ENCODE assay signal across 21 mouse cellular contexts in genomic region chr10:39576466-39576865, GRCm38 (mm10). TPM values are rescaled to one million over a fixed set of nuclear protein-coding genes. Genes with fewer than 3 reads are reported as not detected.
DNase-seq lines count a peak whose midpoint lies in the region; ATAC-seq lines count a peak whose summit lies in the region.
"Had no signal": no experiment of that assay in that cellular context is flagged by ENCODE, and none has a peak within 500 bp of the region (broad histone marks: within the 10 kb centered on the region; RNA-seq: fewer than 3 reads in every experiment).

No protein-coding gene starts in this region.

- H3K4me1 ChIP-seq in embryonic facial prominence, embryonic 13.5 days = peaks cover 21% of the 10 kb centered on the region
- H3K4me1 ChIP-seq in embryonic facial prominence, embryonic 10.5 days = peaks cover 38% of the 10 kb centered on the region
- H3K4me1 ChIP-seq in embryonic facial prominence, embryonic 15.5 days = peaks cover 33% of the 10 kb centered on the region

- DNase-seq in cerebellum, postnatal 10 days = peak; percentile 56 to 60
- no peak for DNase-seq in cerebellum, adult 18-20 months
- DNase-seq in embryonic facial prominence, embryonic 10.5 days (ENCODE audit: low spot score) = no peak
- DNase-seq: adrenal gland, adult 8-10 months; adrenal gland, postnatal 14 days; adrenal gland, postnatal 36 days; B cell, adult 2 months; cerebellum, adult 11-12 months; cerebellum, adult 9-10 months had no signal

- H3K27ac ChIP-seq in embryonic facial prominence, embryonic 13.5 days = 0 out of 2 replicates have a peak overlapping the region, but pooled peaks have one; percentile 7
- no peak overlapping the region for H3K27ac ChIP-seq in embryonic facial prominence, embryonic 10.5 days (replicated peaks)
- H3K27ac ChIP-seq in embryonic facial prominence, embryonic 15.5 days (replicated peaks) = peak overlapping the region; percentile 69
- H3K27ac ChIP-seq: forebrain, embryonic 10.5 days; forebrain, embryonic 12.5 days had no signal

- no peak overlapping the region for H3K4me2 ChIP-seq in embryonic facial prominence, embryonic 13.5 days
- H3K4me2 ChIP-seq in embryonic facial prominence, embryonic 15.5 days (replicated peaks) = no peak overlapping the region
- H3K4me2 ChIP-seq: forebrain, embryonic 12.5 days had no signal

- no peak overlapping the region for H3K4me3 ChIP-seq in embryonic facial prominence, embryonic 13.5 days
- H3K4me3 ChIP-seq in embryonic facial prominence, embryonic 10.5 days = no peak overlapping the region
- no peak overlapping the region for H3K4me3 ChIP-seq in embryonic facial prominence, embryonic 15.5 days (replicated peaks)
- H3K4me3 ChIP-seq: erythroblast, embryonic 14.5 days; forebrain, embryonic 10.5 days; forebrain, embryonic 12.5 days had no signal

- no peak for ATAC-seq in embryonic facial prominence, embryonic 13.5 days (ENCODE audit: insufficient number of reproducible peaks, insufficient read depth, low FRiP score, low TSS enrichment, low read depth)
- ATAC-seq in embryonic facial prominence, embryonic 15.5 days (ENCODE audit: insufficient number of reproducible peaks, low FRiP score, low TSS enrichment, low read depth) = no peak
- ATAC-seq: activated CD4-positive, CD25-positive, alpha-beta regulatory T cell, adult 4 months; CD4-positive, CD25-positive, alpha-beta regulatory T cell, adult 4 months; forebrain, embryonic 14.5 days; forebrain, embryonic 16.5 days; Patski had no signal

- no peaks in the 10 kb centered on the region for H3K9me3 ChIP-seq in embryonic facial prominence, embryonic 13.5 days
- H3K9me3 ChIP-seq in embryonic facial prominence, embryonic 10.5 days = no peaks in the 10 kb centered on the region
- no peaks in the 10 kb centered on the region for H3K9me3 ChIP-seq in embryonic facial prominence, embryonic 15.5 days (replicated peaks)
- H3K9me3 ChIP-seq: forebrain, embryonic 10.5 days; forebrain, embryonic 12.5 days; G1E had no signal

- no peaks in the 10 kb centered on the region for H3K36me3 ChIP-seq in embryonic facial prominence, embryonic 13.5 days
- no peaks in the 10 kb centered on the region for H3K36me3 ChIP-seq in embryonic facial prominence, embryonic 10.5 days (replicated peaks)
- H3K36me3 ChIP-seq in embryonic facial prominence, embryonic 15.5 days = no peaks in the 10 kb centered on the region
- H3K36me3 ChIP-seq: forebrain, embryonic 10.5 days; forebrain, embryonic 12.5 days; G1E had no signal

- no peak overlapping the region for H3K9ac ChIP-seq in embryonic facial prominence, embryonic 13.5 days
- no peak overlapping the region for H3K9ac ChIP-seq in embryonic facial prominence, embryonic 15.5 days
- H3K9ac ChIP-seq: forebrain, embryonic 12.5 days had no signal

- WGBS in embryonic facial prominence, embryonic 13.5 days = 67% methylated on average over 6 of the region's 6 CpGs
- 91% methylated on average over 6 of the region's 6 CpGs for WGBS in embryonic facial prominence, embryonic 10.5 days
- 42% methylated on average over 6 of the region's 6 CpGs for WGBS in embryonic facial prominence, embryonic 15.5 days

- H3K27me3 ChIP-seq in embryonic facial prominence, embryonic 13.5 days = no peaks in the 10 kb centered on the region
- no peaks in the 10 kb centered on the region for H3K27me3 ChIP-seq in embryonic facial prominence, embryonic 10.5 days (replicated peaks; ENCODE audit: low read depth, poor library complexity, severe bottlenecking)
- no peaks in the 10 kb centered on the region for H3K27me3 ChIP-seq in embryonic facial prominence, embryonic 15.5 days
- H3K27me3 ChIP-seq: CH12.LX; forebrain, embryonic 12.5 days; Patski had no signal

RNA-seq across cellular contexts. Expression of gene Traf3ip2, which starts 36.3 kb away (rescaled TPM):
- polyA plus RNA-seq in embryonic facial prominence, embryonic 13.5 days (2015; fragmentation: Nextera tagmentation; extraction: Ambion mirVana) = 15.8 and 18.1 TPM in 2 replicates
- 12.9 and 14.8 TPM in 2 replicates for polyA plus RNA-seq in embryonic facial prominence, embryonic 10.5 days (2016; fragmentation: Nextera tagmentation; extraction: Ambion mirVana)
- polyA plus RNA-seq in embryonic facial prominence, embryonic 15.5 days (2015; fragmentation: Nextera tagmentation; extraction: Ambion mirVana) = 22.2 and 22.3 TPM in 2 replicates

Comparison
In these comparisons a context has a peak if more than half of its experiments do, and no peak if none do; other contexts are left out.
1. DNase-seq: peak in cerebellum, postnatal 10 days (2 of 2); none in cerebellum, adult 18-20 months (0 of 2) and embryonic facial prominence, embryonic 10.5 days (single experiment).